Mouse (Mus musculus) Muller cell, postnatal 12 days (primary cell): ENCODE measurements at regions not wholly inside any gene's neighbourhood (a gene's known extent, or its start where the extent isn't known, plus 50 kb on each side); places are given as distances from the start of the nearest gene placed in this dataset.

Source experiments
- DNase-seq: peaks from one replicate; pipeline ENCODE4 v3.0.0-alpha.2; 2015; ENCODE audit errors: inconsistent ontology term

DNA sequence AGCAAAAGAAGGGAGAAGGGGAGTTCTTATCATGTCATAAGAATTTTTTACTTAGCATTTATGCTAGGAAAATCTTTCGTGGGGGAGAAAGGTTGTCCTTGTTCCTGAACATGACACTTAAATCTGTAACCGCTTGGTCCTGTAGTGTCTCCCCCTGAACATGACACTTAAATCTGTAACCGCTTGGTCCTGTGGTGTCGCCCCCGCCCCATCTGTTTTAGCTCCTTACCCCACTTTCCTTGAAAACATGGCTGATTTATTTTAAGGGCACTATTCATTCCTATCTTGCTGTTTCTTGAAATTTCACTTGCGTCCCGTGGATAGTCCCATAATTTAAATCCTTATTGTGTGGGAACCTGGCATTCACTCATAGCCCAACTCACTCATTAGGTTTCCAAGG, 82.2 kb downstream of the Rap2a start:
- DNase-seq = no peak

GRCm38 (mm10) chr14:120560987-120561386, 82.7 kb downstream of the Rap2a start:
- DNase-seq = peak; percentile 34

- no peak for DNase-seq
Observed at GRCm38 (mm10) chr14:120566945-120567344, 88.7 kb downstream of the Rap2a start.

DNA sequence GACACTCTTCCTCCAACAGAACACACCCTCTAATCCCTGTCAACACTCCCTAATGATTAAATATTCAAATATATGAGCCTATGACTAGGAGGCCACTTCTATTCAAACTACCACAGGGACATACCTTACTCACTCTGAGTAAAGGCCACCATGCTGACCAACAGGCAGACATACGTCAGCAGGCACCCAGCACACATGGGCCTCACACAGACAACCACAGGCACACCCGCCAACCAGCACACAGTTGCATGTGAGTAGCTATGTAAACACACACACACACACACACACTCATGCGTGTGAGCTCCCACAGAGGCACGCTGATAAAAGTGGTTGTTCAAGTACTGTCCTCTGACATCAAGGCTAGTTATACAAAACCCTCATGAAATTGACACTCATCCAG, 89.8 kb downstream of the Rap2a start:
- DNase-seq = no peak

GRCm38 (mm10) chr14:120572238-120572637, 94.0 kb downstream of the Rap2a start:
- DNase-seq = no peak

DNA sequence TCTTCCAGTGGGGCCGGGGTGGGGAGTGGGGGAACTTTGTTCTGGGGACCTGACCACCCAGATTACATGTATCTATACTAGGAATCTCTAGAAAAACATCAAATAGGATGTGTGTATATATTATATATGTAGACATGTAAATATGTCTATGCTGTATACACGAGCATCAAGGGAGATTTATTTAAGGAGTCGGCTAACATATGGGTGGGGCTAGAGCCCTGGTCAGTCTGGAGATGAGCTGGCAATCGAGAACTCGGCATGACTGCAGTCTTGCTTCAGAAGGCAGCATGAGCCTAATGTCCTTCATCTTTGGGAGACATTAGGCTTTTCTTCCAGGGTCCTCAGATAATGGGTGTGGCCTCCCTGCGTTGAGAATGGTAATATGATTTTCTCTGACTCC, 97.0 kb downstream of the Rap2a start:
- no peak for DNase-seq

- DNase-seq = no peak
Observed at GRCm38 (mm10) chr14:120578352-120579080, 100.3 kb downstream of the Rap2a start.

DNA sequence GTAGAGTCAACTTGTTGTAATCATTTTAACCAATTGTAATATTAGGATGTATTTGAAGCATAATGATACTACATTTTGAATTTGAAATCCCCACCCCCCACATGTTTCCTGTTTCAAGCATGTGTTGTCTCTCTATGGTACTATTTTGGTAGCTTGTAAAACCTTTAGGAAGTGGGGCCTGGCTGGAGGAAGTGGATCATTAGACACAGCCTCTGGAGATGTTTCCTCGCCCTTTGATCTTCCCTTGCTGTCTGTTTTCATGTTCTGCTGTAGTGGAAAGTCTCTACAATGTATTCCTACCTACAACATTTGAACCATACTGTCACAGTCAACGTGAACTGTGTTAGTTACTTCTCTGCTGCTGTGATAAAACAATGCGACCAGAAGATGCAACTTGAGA, 105.6 kb downstream of the Rap2a start:
- DNase-seq = no peak

- no peak for DNase-seq
Observed at GRCm38 (mm10) chr14:120592191-120592590, 113.9 kb downstream of the Rap2a start.

GRCm38 (mm10) chr14:120600414-120600935, 122.2 kb downstream of the Rap2a start:
- no peak for DNase-seq

- DNase-seq = no peak
Observed at GRCm38 (mm10) chr14:120601510-120601909, 123.3 kb downstream of the Rap2a start.

- no peak for DNase-seq
Observed at GRCm38 (mm10) chr14:120603849-120604492, 125.7 kb downstream of the Rap2a start.

DNA sequence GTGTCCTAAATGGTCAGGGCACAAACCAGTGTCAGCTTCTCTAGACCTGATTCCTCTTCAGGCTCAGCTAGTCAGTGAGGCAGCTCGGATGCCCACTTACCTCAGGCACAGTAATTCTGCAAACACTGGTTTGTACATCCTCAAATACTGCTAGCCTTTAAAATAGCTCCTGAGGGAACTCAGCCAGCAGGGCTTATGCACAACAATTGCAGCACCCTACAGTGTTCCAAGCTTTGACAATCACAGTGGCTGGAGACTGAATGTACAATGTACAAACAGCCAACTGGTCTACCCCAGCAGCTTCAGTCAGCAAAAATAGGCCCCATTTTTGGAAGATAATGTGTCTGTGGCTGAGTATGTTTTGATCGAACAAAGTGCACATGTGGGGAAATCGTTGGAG, 129.6 kb downstream of the Rap2a start:
- DNase-seq = no peak

- no peak for DNase-seq
Observed at GRCm38 (mm10) chr14:120611311-120611710, 133.1 kb downstream of the Rap2a start.

- DNase-seq = no peak
Observed at GRCm38 (mm10) chr14:120626223-120626935, 148.1 kb downstream of the Rap2a start.

DNA sequence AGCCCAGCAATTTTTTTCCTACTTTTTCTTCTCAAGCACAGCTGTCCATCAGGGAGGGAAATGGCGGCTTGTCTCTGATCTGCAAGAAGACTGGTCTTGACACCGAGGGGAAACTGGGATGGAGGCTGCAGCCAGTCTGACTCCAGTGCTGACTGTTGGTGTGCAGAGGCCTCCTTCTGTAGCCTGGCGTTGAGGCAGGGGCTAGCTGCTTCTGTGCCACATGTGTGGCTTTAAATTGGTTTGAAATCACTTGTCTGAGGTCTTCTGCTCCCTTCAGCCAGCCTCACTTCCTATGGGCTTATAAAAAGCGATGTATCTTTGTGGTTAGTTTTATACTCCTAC, 148.7 kb downstream of the Rap2a start:
- DNase-seq = no peak

GRCm38 (mm10) chr14:120632771-120633170, 154.5 kb downstream of the Rap2a start:
- no peak for DNase-seq

DNA sequence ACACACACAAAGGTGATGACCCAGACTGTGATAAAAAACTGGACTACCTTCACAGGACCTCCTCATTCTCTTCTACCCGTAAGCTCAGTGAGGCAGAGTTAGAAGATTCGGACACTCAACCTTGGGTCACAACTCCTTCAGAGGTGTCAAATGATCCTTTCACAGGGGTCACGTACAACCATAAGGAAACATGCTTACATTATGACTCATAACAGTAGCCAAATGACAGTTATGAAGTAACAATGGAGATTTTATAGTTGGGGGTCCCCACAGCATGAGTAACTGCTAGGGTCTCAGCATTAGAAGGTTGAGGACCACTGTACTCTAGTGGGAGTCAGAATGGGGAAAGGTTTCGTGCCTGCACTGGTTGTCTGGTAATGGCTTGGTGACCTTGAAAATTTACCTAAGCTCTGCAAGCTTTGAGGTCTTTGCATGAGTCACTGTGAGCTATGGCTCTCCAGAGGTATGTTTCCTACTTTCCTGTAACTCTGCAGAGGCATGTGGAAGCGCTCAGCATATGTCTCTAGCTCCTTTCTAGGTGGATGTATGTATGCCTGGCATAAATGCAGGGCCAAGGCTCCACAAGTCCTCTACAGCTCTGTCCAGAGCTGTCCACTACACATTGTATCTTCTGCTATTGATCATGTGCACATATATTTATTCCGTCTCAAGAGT, 158.6 kb downstream of the Rap2a start:
- no peak for DNase-seq

- peak; percentile 29 for DNase-seq
Observed at GRCm38 (mm10) chr14:120637486-120638125, 159.4 kb downstream of the Rap2a start.

- DNase-seq = no peak
Observed at GRCm38 (mm10) chr14:120642591-120642990, 164.3 kb downstream of the Rap2a start.

DNA sequence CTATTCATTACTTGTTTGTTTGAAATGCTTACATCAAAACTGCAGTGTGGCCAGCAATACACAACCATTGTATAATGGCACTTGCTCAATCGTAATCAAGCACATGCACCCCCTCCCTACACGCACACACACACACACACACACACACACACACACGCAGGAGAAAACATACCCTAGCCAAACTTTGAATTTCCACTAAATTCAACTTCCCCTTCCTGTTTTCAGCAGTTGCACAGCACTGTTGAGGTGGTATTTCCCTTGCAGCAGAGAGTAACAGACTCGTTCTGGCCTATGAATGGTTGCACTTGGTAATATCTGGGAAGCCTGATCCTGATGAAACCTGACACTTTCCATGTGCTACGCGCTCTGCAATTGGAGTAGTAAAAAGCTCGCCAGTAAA, 173.8 kb downstream of the Rap2a start:
- DNase-seq = no peak

DNA sequence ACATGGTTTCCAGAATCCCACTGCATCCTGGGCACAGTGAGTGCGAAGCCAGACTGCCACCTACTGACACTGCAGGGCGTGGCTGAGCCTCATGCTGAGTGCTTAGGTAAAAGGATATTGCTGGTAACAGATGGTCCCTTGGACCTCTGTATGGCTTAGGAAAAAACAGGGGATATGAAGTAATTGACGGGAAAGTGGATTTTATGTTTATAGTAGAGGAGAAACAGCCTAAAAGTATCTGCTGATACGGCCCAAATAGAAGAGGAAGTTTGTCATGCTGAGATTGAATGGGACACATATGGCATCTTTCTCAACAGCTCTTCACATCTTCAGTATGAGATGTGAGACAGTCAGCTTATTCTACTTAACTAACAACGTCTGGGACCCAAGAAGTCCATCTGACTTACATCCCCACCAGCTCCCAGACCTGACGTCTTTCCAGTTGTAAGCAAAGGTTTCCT, 182.1 kb downstream of the Rap2a start:
- DNase-seq = no peak
